Comparison of ENCODE assay signal across 9 mouse cellular contexts in the genomic region with DNA sequence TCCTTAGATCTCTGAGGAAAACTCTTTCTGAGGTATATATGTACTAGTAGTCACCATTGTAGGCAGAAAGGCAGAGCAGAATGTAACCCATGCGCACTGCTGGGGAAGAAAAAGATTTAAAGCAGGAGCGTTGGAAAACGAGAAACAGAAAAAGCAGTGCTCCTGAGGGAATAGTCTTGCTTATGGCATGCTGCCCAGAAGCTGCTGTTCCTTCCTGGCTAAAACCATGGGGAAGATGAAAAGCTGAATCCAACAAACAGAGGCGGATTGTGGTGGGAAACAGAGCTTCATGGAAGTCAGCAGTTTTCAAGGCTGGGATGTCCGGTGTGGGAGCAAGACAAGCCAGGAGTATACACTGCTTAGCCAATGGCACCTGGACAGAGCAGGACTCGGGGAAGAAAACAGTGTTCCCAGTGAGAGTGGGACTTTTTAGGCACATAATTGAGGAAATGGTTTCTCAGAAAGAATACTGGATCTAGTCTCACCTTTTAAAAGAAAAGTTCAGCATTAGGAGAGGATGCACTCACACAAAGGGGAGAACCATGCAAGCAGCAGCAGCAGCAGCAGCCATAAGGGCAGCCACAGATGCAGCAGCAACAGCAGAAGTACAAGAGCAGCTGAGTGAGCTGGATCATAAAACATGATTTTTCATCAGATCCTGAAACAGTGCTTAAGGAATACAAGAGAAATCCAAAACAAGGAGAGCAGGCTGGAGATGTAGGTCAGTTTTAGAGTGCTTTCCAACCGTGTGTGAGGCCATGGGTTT. TPM values are rescaled to one million over a fixed set of nuclear protein-coding genes. Genes with fewer than 3 reads are reported as not detected.
DNase-seq lines count a peak whose midpoint lies in the region; ATAC-seq and TF ChIP-seq lines count a peak whose summit lies in the region.
"Had no signal": no experiment of that assay in that cellular context is flagged by ENCODE, and none has a peak within 500 bp of the region (broad histone marks: within the 10 kb centered on the region; RNA-seq: fewer than 3 reads in every experiment).

No protein-coding gene starts in this region.

- no peak for TF ChIP-seq CTCF in heart, postnatal 0 days (IDR thresholded peaks at IDR 0.05; ENCODE audit: low read depth)

- no peak overlapping the region for H3K4me2 ChIP-seq in heart, postnatal 0 days (ENCODE audit: low read depth, low read length)
- no peak overlapping the region for H3K4me2 ChIP-seq in midbrain, embryonic 16.5 days (ENCODE audit: low read length)
- H3K4me2 ChIP-seq: neural tube, embryonic 12.5 days had no signal

- no peaks in the 10 kb centered on the region for H3K4me1 ChIP-seq in heart, postnatal 0 days (ENCODE audit: control insufficient read depth, insufficient read depth)
- H3K4me1 ChIP-seq in midbrain, embryonic 16.5 days (ENCODE audit: control insufficient read depth, insufficient read depth, low read length) = no peaks in the 10 kb centered on the region
- H3K4me1 ChIP-seq: neural tube, embryonic 12.5 days had no signal

- DNase-seq in adrenal gland, postnatal 14 days = peak; percentile 15
- no peak for DNase-seq in adrenal gland, adult 2 months
- peak; percentile 17 to 47 for DNase-seq in left cerebral cortex, adult 18-20 months (ENCODE audit: low spot score in 2 of 2)
- no peak for DNase-seq in left cerebral cortex, adult 11 months (ENCODE audit: low spot score)
- DNase-seq in heart, postnatal 0 days (ENCODE audit: low spot score) = peak; percentile 5

- H3K9ac ChIP-seq in heart, postnatal 0 days (replicated peaks; ENCODE audit: low read depth, low read length) = no peak overlapping the region
- H3K9ac ChIP-seq in midbrain, embryonic 16.5 days (ENCODE audit: low read depth, low read length) = no peak overlapping the region
- H3K9ac ChIP-seq: neural tube, embryonic 12.5 days had no signal

- H3K36me3 ChIP-seq in heart, postnatal 0 days (replicated peaks; ENCODE audit: control insufficient read depth, insufficient read depth, low read length) = no peaks in the 10 kb centered on the region
- H3K36me3 ChIP-seq in midbrain, embryonic 16.5 days (ENCODE audit: control insufficient read depth, insufficient read depth, low read length) = no peaks in the 10 kb centered on the region
- H3K36me3 ChIP-seq: neural tube, embryonic 12.5 days had no signal

- ATAC-seq in heart, postnatal 0 days (ENCODE audit: insufficient read depth, low read depth) = no peak
- ATAC-seq in midbrain, embryonic 16.5 days = peak; percentile 84
- ATAC-seq in cerebellum, adult (ENCODE audit: insufficient number of reproducible peaks, low FRiP score, low TSS enrichment) = no peak
- no peak for ATAC-seq in erythroblast, adult 5-6 weeks (replicated peaks; ENCODE audit: low FRiP score, poor library complexity, severe bottlenecking)

- no peaks in the 10 kb centered on the region for H3K27me3 ChIP-seq in heart, postnatal 0 days (ENCODE audit: control insufficient read depth, insufficient read depth, low read length)
- no peaks in the 10 kb centered on the region for H3K27me3 ChIP-seq in midbrain, embryonic 16.5 days (ENCODE audit: control insufficient read depth, insufficient read depth, low read depth, low read length)
- H3K27me3 ChIP-seq: neural tube, embryonic 12.5 days had no signal

- no peak for TF ChIP-seq EP300 in heart, postnatal 0 days (IDR thresholded peaks at IDR 0.05; ENCODE audit: low read depth)

- 38% methylated on average over 7 of the region's 7 CpGs for WGBS in heart, postnatal 0 days
- 59% methylated on average over 7 of the region's 7 CpGs for WGBS in midbrain, embryonic 16.5 days

- H3K4me3 ChIP-seq in heart, postnatal 0 days (ENCODE audit: low read depth, low read length) = no peak overlapping the region
- no peak overlapping the region for H3K4me3 ChIP-seq in midbrain, embryonic 16.5 days (ENCODE audit: low read depth, low read length)
- H3K4me3 ChIP-seq: neural tube, embryonic 12.5 days had no signal

- no peak overlapping the region for H3K27ac ChIP-seq in heart, postnatal 0 days (ENCODE audit: low read depth)
- H3K27ac ChIP-seq in midbrain, embryonic 16.5 days (ENCODE audit: low read length) = peak overlapping the region; percentile 4; the same call in 1 of the 2 replicates
- H3K27ac ChIP-seq: neural tube, embryonic 12.5 days had no signal

- no peaks in the 10 kb centered on the region for H3K9me3 ChIP-seq in heart, postnatal 0 days (replicated peaks; ENCODE audit: control insufficient read depth, low read length)
- H3K9me3 ChIP-seq in midbrain, embryonic 16.5 days (replicated peaks; ENCODE audit: control insufficient read depth, low read length, poor library complexity, severe bottlenecking) = 0 out of 2 replicates have a peak, but pooled peaks cover under 1% of the 10 kb centered on the region
- H3K9me3 ChIP-seq: neural tube, embryonic 12.5 days had no signal

RNA-seq across cellular contexts. Expression of a gene that starts 33.0 kb away (rescaled TPM):
- 49.3 and 49.4 TPM in 2 replicates for total RNA-seq in adrenal gland, postnatal 14 days (2021)
- total RNA-seq in adrenal gland, adult 2 months (2021) = 10 to 100 TPM; 37.6 to 40.5 TPM
- 1.0 and 4.7 TPM in 2 replicates for polyA plus RNA-seq in adrenal gland, adult 2 months (2012; rRNA removed)
- total RNA-seq in left cerebral cortex, adult 18-20 months (2021) = 10 to 100 TPM; 61.6 to 68.3 TPM
- total RNA-seq in heart, postnatal 0 days (2014; rRNA removed; ENCODE audit: low replicate concordance) = 15.0 and 16.1 TPM in 2 replicates
- 18.3 and 20.9 TPM in 2 replicates for polyA plus RNA-seq in heart, postnatal 0 days (2015; fragmentation: Nextera tagmentation; extraction: Ambion mirVana)
- polyA plus RNA-seq in midbrain, embryonic 16.5 days (2015; fragmentation: Nextera tagmentation; extraction: Ambion mirVana) = 48.7 and 55.6 TPM in 2 replicates
- total RNA-seq in erythroblast, adult 5-6 weeks (2015; ENCODE audit: low replicate concordance) = 60.4 and 66.5 TPM in 2 replicates
- total RNA-seq in erythroblast, adult 5-6 weeks (2017; ENCODE audit: low replicate concordance) = 63.2 and 80.2 TPM in 2 replicates

Comparison
In these comparisons a context has a peak if more than half of its experiments do, and no peak if none do; other contexts are left out.
1. DNase-seq: peak in adrenal gland, postnatal 14 days (single experiment), left cerebral cortex, adult 18-20 months (2 of 2) and heart, postnatal 0 days (single experiment); none in adrenal gland, adult 2 months (single experiment) and left cerebral cortex, adult 11 months (single experiment).